In the genomic region with DNA sequence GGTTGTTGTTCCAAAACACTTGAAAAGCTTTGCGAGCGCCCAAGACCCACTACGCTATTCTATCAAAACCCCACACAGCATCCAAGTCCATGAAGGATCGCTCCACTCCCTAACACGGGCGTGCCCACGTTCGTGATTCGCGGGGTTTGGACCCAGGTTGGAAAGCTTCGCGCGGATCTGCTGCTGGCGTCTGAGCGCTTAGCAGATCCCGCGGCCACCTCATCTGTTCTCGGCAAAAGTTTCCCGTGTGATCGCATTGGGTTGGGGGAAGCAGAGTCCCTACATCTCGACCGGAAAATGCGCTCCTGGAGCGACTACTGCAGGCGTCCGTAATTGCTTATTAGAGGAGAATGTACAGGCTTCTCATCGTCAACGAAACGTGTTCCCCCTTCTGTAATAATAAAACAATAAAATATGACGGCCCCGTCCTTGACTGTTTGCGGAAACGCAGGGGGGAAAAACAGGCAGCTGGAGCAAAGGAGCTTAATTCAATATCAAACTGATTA, we compare ENCODE assay signal across 9 mouse cellular contexts. TPM values are rescaled to one million over a fixed set of nuclear protein-coding genes. Genes with fewer than 3 reads are reported as not detected.
DNase-seq lines count a peak whose midpoint lies in the region; ATAC-seq and TF ChIP-seq lines count a peak whose summit lies in the region.
"Had no signal": no experiment of that assay in that cellular context is flagged by ENCODE, and none has a peak within 500 bp of the region (broad histone marks: within the 10 kb centered on the region; RNA-seq: fewer than 3 reads in every experiment).

No protein-coding gene starts in this region.

- no peaks in the 10 kb centered on the region for H3K9me3 ChIP-seq in embryonic facial prominence, embryonic 13.5 days

- H3K27ac ChIP-seq in embryonic facial prominence, embryonic 13.5 days: no peak overlapping the region
- H3K27ac ChIP-seq in layer of hippocampus, adult 2 months: no peak overlapping the region
- H3K27ac ChIP-seq: liver, embryonic 14.5 days had no signal

- WGBS in embryonic facial prominence, embryonic 13.5 days: under 1% methylated on average over 33 of the region's 33 CpGs

- ATAC-seq in embryonic facial prominence, embryonic 13.5 days (ENCODE audit: insufficient number of reproducible peaks, insufficient read depth, low FRiP score, low TSS enrichment, low read depth): no peak

- no peaks in the 10 kb centered on the region for H3K36me3 ChIP-seq in embryonic facial prominence, embryonic 13.5 days

- no peak for TF ChIP-seq CTCF in layer of hippocampus, adult 2 months (conservative IDR thresholded peaks at IDR 0.05)

- peaks cover 36% of the 10 kb centered on the region for H3K4me1 ChIP-seq in embryonic facial prominence, embryonic 13.5 days

- peak; percentile 19 to 45 for DNase-seq in kidney, postnatal 4 days
- DNase-seq in kidney, postnatal 36 days: no peak
- DNase-seq in induced T-regulatory cell, adult 2 months (ENCODE audit: low read depth): peak; percentile 35
- DNase-seq in retina, embryonic 14.5 days (ENCODE audit: low spot score): peak; percentile 63
- no peak for DNase-seq in layer of hippocampus, adult 2 months (ENCODE audit: low spot score in 2 of 2)
- no peak for DNase-seq in frontal cortex, postnatal 25 days (ENCODE audit: low spot score in 2 of 2)
- no peak for DNase-seq in right cerebral cortex, postnatal 36 days (ENCODE audit: low spot score in 2 of 2)

- H3K4me3 ChIP-seq in embryonic facial prominence, embryonic 13.5 days: peak overlapping the region; percentile 46
- no peak overlapping the region; the same call in 1 of the 2 replicates for H3K4me3 ChIP-seq in layer of hippocampus, adult 2 months

- peak overlapping the region; percentile 67 for H3K4me2 ChIP-seq in embryonic facial prominence, embryonic 13.5 days

- peaks cover 92% of the 10 kb centered on the region for H3K27me3 ChIP-seq in embryonic facial prominence, embryonic 13.5 days

- H3K9ac ChIP-seq in embryonic facial prominence, embryonic 13.5 days: no peak overlapping the region
- H3K9ac ChIP-seq: liver, embryonic 14.5 days had no signal

RNA-seq across cellular contexts. Expression of gene Eomes, which starts 1.2 kb away (rescaled TPM):
- polyA plus RNA-seq in embryonic facial prominence, embryonic 13.5 days (2015; fragmentation: Nextera tagmentation; extraction: Ambion mirVana): 0.10 and 0.20 TPM in 2 replicates
- total RNA-seq in layer of hippocampus, adult 2 months (2021): under 1 TPM; 0.56 to 0.76 TPM

RNA-seq across cellular contexts. Expression of gene Golga4, which starts 29.2 kb away (rescaled TPM):
- polyA plus RNA-seq in embryonic facial prominence, embryonic 13.5 days (2015; fragmentation: Nextera tagmentation; extraction: Ambion mirVana): 54.2 and 55.2 TPM in 2 replicates
- total RNA-seq in layer of hippocampus, adult 2 months (2021): 10 to 100 TPM; 84.8 to 94.6 TPM

Comparison
In these comparisons a context has a peak if more than half of its experiments do, and no peak if none do; other contexts are left out.
1. DNase-seq: peak in kidney, postnatal 4 days (2 of 2), induced T-regulatory cell, adult 2 months (single experiment) and retina, embryonic 14.5 days (single experiment); none in kidney, postnatal 36 days (0 of 2), layer of hippocampus, adult 2 months (0 of 2), frontal cortex, postnatal 25 days (0 of 2) and right cerebral cortex, postnatal 36 days (0 of 2).